In the genomic region with DNA sequence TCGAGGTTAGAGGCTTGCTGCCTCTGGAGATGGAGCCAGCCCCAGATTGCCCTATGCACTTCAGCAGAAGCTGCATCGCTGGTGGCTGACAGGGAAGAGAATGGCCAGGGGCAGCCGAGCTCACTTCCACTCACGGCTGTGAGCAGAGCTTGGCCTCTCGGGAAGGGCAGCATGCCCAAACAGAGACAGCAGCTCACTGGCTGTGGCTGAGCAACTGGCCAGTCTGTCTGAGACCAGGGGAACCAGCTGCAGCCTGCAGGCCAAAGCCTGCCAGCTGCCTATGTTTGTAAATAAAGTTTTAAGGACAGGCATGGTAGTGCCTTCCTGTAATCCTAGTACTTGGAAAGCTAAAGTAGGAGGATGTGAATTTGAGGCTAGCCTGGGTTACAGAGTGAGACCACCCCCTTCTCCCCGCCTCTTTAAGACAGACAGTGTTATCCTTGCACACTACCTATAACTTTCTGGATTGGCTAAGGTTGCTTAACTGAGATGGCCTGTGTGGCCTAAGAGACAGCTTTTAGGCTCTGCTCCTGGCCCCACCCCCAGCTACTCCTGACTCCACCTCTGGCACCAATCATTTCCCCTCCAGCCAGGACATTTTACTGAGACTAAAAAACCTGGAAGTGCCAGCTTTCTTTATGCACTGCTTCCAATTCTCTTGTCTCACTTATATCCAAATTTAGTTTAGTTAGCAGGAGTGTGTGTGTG, we compare ENCODE assay signal across 11 mouse cellular contexts. TPM values are rescaled to one million over a fixed set of nuclear protein-coding genes. Genes with fewer than 3 reads are reported as not detected.
DNase-seq lines count a peak whose midpoint lies in the region; ATAC-seq lines count a peak whose summit lies in the region.
"Had no signal": no experiment of that assay in that cellular context is flagged by ENCODE, and none has a peak within 500 bp of the region (broad histone marks: within the 10 kb centered on the region; RNA-seq: fewer than 3 reads in every experiment).

No protein-coding gene starts in this region.

- no peaks in the 10 kb centered on the region for H3K36me3 ChIP-seq in lung, embryonic 16.5 days (ENCODE audit: control insufficient read depth, insufficient read depth, low read length)
- no peaks in the 10 kb centered on the region for H3K36me3 ChIP-seq in forebrain, embryonic 14.5 days (ENCODE audit: control insufficient read depth, insufficient read depth, low read length)

- H3K27ac ChIP-seq in lung, embryonic 16.5 days (ENCODE audit: low read length), result peak overlapping the region; percentile 43; the same call in 1 of the 2 replicates
- H3K27ac ChIP-seq in forebrain, embryonic 14.5 days (ENCODE audit: low read depth, low read length), result no peak overlapping the region

- peak; percentile 81 for ATAC-seq in granulocyte monocyte progenitor cell, adult 5-6 weeks (replicated peaks; ENCODE audit: poor library complexity, severe bottlenecking)
- ATAC-seq in lung, embryonic 16.5 days (ENCODE audit: low read depth), result peak; percentile 31; the same call in 1 of the 2 replicates
- no peak for ATAC-seq in forebrain, embryonic 14.5 days

- no peaks in the 10 kb centered on the region for H3K9me3 ChIP-seq in lung, embryonic 16.5 days (ENCODE audit: control insufficient read depth, low read length)
- no peaks in the 10 kb centered on the region for H3K9me3 ChIP-seq in forebrain, embryonic 14.5 days (replicated peaks; ENCODE audit: control insufficient read depth, low read length)
- H3K9me3 ChIP-seq: G1E had no signal

- H3K4me1 ChIP-seq in lung, embryonic 16.5 days (replicated peaks; ENCODE audit: control insufficient read depth, insufficient read depth, low read length), result peaks cover 25% of the 10 kb centered on the region
- peaks cover 17% of the 10 kb centered on the region for H3K4me1 ChIP-seq in forebrain, embryonic 14.5 days (ENCODE audit: control insufficient read depth, insufficient read depth, low read length)

- H3K27me3 ChIP-seq in lung, embryonic 16.5 days (ENCODE audit: control insufficient read depth, insufficient read depth, low read depth, low read length), result no peaks in the 10 kb centered on the region
- no peaks in the 10 kb centered on the region for H3K27me3 ChIP-seq in forebrain, embryonic 14.5 days (replicated peaks; ENCODE audit: control insufficient read depth, insufficient read depth, low read length)

- WGBS in lung, embryonic 16.5 days, result 39% methylated on average over 6 of the region's 6 CpGs
- WGBS in forebrain, embryonic 14.5 days, result 73% methylated on average over 6 of the region's 6 CpGs

- no peak overlapping the region for H3K4me3 ChIP-seq in lung, embryonic 16.5 days (ENCODE audit: low read length)
- H3K4me3 ChIP-seq in forebrain, embryonic 14.5 days (ENCODE audit: low read depth, low read length), result no peak overlapping the region

- H3K4me2 ChIP-seq in lung, embryonic 16.5 days (ENCODE audit: low read depth, low read length), result no peak overlapping the region
- H3K4me2 ChIP-seq in forebrain, embryonic 14.5 days (ENCODE audit: low read length), result no peak overlapping the region

- no peak overlapping the region for H3K9ac ChIP-seq in lung, embryonic 16.5 days (ENCODE audit: low read length)
- H3K9ac ChIP-seq in forebrain, embryonic 14.5 days (ENCODE audit: low read length), result no peak overlapping the region

- DNase-seq in kidney, adult 18-20 months, result peak; percentile 53
- no peak for DNase-seq in kidney, adult 11 months
- DNase-seq in adrenal gland, postnatal 25 days, result peak; percentile 42
- no peak for DNase-seq in layer of hippocampus, postnatal 14 days (ENCODE audit: low spot score in 2 of 2)
- no peak for DNase-seq in forebrain, embryonic 14.5 days (ENCODE audit: low spot score)
- DNase-seq in urinary bladder, postnatal 10 days (ENCODE audit: low spot score), result no peak
- DNase-seq: cerebellum, adult 11-12 months; thymus, postnatal 36 days had no signal

RNA-seq across cellular contexts. Expression of a gene that starts 11.5 kb away (rescaled TPM):
- total RNA-seq in adrenal gland, postnatal 25 days (2021), result 24.2 and 27.3 TPM in 2 replicates
- 18.2 and 19.0 TPM in 2 replicates for total RNA-seq in granulocyte monocyte progenitor cell, adult 5-6 weeks (2014; fragmentation: Nextera tagmentation)
- 6.1 TPM in 2 replicates for total RNA-seq in granulocyte monocyte progenitor cell, adult 5-6 weeks (2017)
- 3.1 and 3.3 TPM in 2 replicates for polyA plus RNA-seq in lung, embryonic 16.5 days (2015; fragmentation: Nextera tagmentation; extraction: Ambion mirVana)
- 10 to 100 TPM; 37.9 to 39.7 TPM for total RNA-seq in layer of hippocampus, postnatal 14 days (2021)
- polyA plus RNA-seq in forebrain, embryonic 14.5 days (2014; fragmentation: Nextera tagmentation; extraction: Ambion mirVana), result 1.8 and 2.8 TPM in 2 replicates

RNA-seq across cellular contexts. Expression of a gene that starts 50.9 kb away (rescaled TPM):
- total RNA-seq in adrenal gland, postnatal 25 days (2021), result 17.7 and 28.4 TPM in 2 replicates
- total RNA-seq in granulocyte monocyte progenitor cell, adult 5-6 weeks (2014; fragmentation: Nextera tagmentation), result 18.2 and 23.9 TPM in 2 replicates
- total RNA-seq in granulocyte monocyte progenitor cell, adult 5-6 weeks (2017), result 5.7 and 6.3 TPM in 2 replicates
- polyA plus RNA-seq in lung, embryonic 16.5 days (2015; fragmentation: Nextera tagmentation; extraction: Ambion mirVana), result 10.0 and 10.3 TPM in 2 replicates
- 10 to 100 TPM; 18.3 to 19.1 TPM for total RNA-seq in layer of hippocampus, postnatal 14 days (2021)
- 9.4 and 14.3 TPM in 2 replicates for polyA plus RNA-seq in forebrain, embryonic 14.5 days (2014; fragmentation: Nextera tagmentation; extraction: Ambion mirVana)

Comparison
In these comparisons a context has a peak if more than half of its experiments do, and no peak if none do; other contexts are left out.
1. DNase-seq: peak in kidney, adult 18-20 months (single experiment) and adrenal gland, postnatal 25 days (single experiment); none in kidney, adult 11 months (single experiment), layer of hippocampus, postnatal 14 days (0 of 2), forebrain, embryonic 14.5 days (single experiment) and urinary bladder, postnatal 10 days (single experiment).